Mouse (Mus musculus): ENCODE measurements around the gene Best2.

Best2 gene

GRCm38 (mm10) chr8:84967532-84968304 lies 46.6 kb downstream of the Best2 start:
- no peak for DNase-seq (ENCODE audit: low spot score in 2 of 2)

- DNase-seq (ENCODE audit: low spot score in 2 of 2): no peak
Measured at GRCm38 (mm10) chr8:84966603-84967002, 47.7 kb downstream of the Best2 start.

GRCm38 (mm10) chr8:84965731-84966291 lies 48.5 kb downstream of the Best2 start:
- DNase-seq (ENCODE audit: low spot score in 2 of 2): peak; percentile 88 to 95

- no peak for DNase-seq (ENCODE audit: low spot score in 2 of 2)
Measured at GRCm38 (mm10) chr8:84963952-84964351, 50.4 kb downstream of the Best2 start.

GRCm38 (mm10) chr8:84959811-84960210 lies 54.5 kb downstream of the Best2 start:
- no peak for DNase-seq (ENCODE audit: low spot score in 2 of 2)

All from left cerebral cortex, adult 9 months (tissue).